Mouse (Mus musculus) adrenal gland, adult 18-20 months (tissue): ENCODE results near the gene Pdgfb. TPM values are rescaled to one million over a fixed set of nuclear protein-coding genes. Genes with fewer than 3 reads are reported as not detected.

Experiments used
- DNase-seq, 2 experiments: peaks; one replicate each; pipeline ENCODE4 v3.0.0; 2021 to 2022; ENCODE audit warnings: low spot score in 2 of 2
- long read RNA-seq, 2 experiments: library from polyadenylated mRNA; stranded (forward); transcript quantifications; one replicate each; pipeline ENCODE4 v2.0.0; 2021
- total RNA-seq, 2 experiments: library from RNA; stranded (reverse); gene quantifications; 1 replicate in 1 of 2; 2 replicates in 1 of 2; pipeline ENCODE4 v1.2.3; 2021

Gene Pdgfb
- total RNA-seq, result 10 to 100 TPM; 46.1 to 47.6 TPM
- long read RNA-seq, experiment 1, transcript Pdgfb-201 (7 exons, 2,944 nt), result major isoform, 11 of 21 reads
- long read RNA-seq, experiment 1, partial matches to known transcripts, result 5 of 21 reads
- long read RNA-seq, experiment 1, other reads (novel, unspliced or antisense), result 5 of 21 reads
- long read RNA-seq, experiment 2, transcript Pdgfb-201 (7 exons, 2,944 nt), result major isoform, 9 of 17 reads
- long read RNA-seq, experiment 2, partial matches to known transcripts, result 4 of 17 reads
- long read RNA-seq, experiment 2, other reads (novel, unspliced or antisense), result 4 of 17 reads

GRCm38 (mm10) chr15:80014321-80015210, at the start of gene Pdgfb:
TSS of gene Pdgfb (minus strand) at chr15:80014977.
- DNase-seq, result peak; percentile 84 to 88

GRCm38 (mm10) chr15:80062821-80063220, 48.0 kb upstream of the Pdgfb start:
- DNase-seq, result no peak

DNA sequence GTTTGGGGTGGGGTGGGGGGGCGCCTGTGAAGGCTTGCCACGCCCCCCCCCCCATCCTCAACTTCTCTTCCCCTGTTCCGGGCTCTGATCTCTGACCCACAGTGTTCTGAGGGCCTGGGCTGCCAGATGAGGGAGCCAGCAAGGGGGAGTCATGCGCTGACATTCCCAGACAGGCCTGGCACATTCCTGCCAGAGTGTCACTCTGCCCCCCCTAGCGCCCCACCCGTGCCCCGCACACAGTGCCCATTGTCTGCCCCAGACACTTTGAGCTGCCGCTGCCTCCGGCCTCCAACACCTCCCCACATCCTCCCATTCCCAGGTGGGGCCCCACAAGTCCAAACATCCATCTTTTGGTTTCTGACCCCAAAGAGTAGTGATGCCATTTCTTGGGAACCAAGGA, 47.6 kb upstream of the Pdgfb start:
- no peak for DNase-seq

GRCm38 (mm10) chr15:80061071-80061550, 46.3 kb upstream of the Pdgfb start:
- DNase-seq, result no peak

GRCm38 (mm10) chr15:80060356-80061070, 45.7 kb upstream of the Pdgfb start:
- DNase-seq, result no peak

- no peak for DNase-seq
These were observed 44.8 kb upstream of the Pdgfb start for GRCm38 (mm10) chr15:80059606-80060005.

DNA sequence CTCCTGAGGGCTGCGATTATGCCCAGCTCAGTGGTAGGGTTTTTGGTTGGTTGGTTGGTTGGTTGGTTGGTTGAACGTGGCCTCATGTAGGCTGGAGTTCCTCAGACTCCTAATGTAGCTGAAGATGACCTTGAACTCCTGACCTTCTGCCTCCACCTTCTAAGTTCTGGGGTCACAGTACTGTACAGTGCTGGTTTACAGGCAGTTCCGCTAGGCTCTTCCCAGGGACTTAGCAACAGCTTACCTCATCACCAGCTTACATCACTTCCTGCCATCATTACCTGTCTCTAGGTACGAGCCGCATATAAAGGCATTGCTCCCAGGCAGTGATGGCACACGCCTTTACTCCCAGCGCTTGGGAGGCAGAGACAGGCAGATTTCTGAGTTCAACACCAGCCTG, 43.4 kb upstream of the Pdgfb start:
- DNase-seq, result no peak

DNA sequence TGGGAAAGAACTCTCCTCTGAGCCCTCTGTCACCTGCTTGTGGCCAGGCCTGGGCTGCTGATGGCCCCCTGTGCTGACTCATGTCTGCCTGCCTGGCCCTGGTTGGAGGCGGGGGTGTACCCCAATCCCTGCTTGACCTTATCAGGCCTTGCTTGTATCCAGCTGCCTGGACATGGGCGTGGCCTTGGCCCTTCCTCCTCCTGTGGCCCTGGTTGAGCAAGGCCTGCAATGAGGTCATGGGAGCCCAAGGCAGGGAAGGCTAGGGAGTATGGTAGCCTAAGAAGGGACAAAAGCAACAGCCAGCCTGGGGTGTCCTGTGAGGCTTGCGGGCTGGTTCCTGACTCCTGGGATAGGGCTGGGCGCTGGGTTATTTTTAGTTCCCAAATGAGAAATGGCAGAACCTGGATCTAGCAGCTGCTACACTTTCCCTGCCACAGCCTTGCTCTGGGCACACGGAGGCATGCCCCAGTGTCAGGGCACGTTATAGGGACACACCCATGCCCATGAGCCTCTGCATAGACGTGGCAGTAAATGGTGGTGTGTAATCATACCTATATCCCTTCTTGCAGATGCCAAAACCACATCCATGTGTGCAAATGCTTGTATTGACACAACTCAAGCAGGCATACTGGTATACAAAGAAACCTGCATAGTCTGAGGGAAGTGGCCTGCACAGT, 39.4 kb upstream of the Pdgfb start:
- DNase-seq, result peak; percentile 66 to 72

GRCm38 (mm10) chr15:80053381-80054033, 38.7 kb upstream of the Pdgfb start:
- no peak for DNase-seq

DNA sequence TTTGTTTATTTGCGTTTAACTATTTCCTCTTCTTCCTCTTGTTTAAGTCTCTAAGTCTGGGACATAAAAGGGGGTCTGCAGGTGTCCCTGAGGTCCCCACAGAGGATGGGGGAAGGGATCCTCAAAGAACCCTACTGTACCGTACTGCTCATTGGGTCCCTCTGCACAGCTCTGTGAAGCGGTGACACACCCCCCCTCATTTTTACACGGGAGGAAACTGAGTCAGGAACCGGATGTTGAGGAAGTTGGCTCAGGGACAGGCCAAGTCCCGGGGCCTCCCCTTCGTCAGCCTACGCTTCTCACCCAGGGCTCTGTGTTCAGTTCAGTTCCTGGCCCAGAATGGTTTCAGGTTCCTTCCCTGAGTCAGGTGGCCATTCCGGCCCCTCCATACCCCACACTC, 37.0 kb upstream of the Pdgfb start:
- no peak for DNase-seq

GRCm38 (mm10) chr15:80051092-80051761, 36.5 kb upstream of the Pdgfb start:
- no peak for DNase-seq

DNA sequence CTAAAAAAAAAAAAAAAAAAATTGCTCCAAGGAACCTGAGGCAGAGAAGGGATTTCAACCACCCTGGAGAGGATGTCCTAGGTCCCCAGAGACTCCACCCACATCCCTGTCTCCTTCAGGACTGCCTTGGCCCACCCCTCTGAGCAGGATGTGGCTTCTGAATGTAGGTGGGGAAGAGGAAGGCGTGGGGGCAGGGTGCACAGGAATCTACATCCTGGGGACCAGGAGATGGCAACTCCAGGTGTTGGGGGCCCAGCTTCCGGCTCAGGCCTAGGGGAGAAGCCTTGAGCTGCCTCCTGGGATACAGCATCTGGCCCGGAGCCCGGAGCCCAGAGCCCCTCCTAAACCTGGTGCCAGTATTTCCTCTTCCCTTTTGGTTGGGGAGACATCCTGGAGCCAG, 35.3 kb upstream of the Pdgfb start:
- no peak for DNase-seq

DNA sequence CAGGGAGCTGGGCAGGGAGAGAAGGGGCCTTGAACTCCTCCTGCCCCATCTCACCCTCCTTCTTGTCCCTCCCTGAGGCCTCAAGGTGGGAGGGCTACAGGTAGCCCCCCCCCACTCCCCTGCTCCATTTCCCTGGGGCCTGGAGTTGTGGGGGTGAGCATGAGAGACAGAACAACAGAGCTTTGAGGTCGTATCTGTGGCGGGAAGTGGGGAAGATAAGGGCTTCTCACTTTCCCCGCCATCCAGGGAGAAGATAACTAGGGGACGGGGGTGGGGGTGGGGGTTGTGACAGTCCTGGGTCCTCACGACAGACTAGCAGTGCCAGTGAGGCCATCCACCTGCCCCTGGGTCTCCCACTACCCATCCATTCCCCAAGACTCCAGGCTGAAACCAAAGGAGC, 33.2 kb upstream of the Pdgfb start:
- DNase-seq, result no peak

DNA sequence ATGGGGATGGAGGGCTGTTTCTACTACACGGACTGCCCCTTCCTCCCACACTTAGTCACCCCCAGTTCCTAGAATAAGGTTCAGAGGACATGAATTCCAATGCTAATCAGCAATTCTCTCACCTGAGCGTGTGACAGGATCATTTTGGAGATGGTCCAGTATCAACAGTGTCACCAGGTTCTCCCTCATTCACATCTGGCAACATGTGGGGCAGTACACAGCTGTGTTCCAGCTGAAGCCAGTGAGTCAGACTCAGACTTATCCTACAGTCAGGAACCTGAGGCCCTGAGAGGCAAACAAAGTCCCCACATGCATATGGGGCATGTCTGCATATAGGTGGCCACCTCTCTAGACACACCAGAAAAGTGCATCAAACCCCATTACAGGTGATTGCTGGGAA, 32.5 kb upstream of the Pdgfb start:
- no peak for DNase-seq

GRCm38 (mm10) chr15:80045749-80046148, 31.0 kb upstream of the Pdgfb start:
- DNase-seq, result no peak

- DNase-seq, result no peak
These were observed 29.5 kb upstream of the Pdgfb start for GRCm38 (mm10) chr15:80044249-80044648.

GRCm38 (mm10) chr15:80042152-80042551, 27.4 kb upstream of the Pdgfb start:
- no peak for DNase-seq

- no peak for DNase-seq
These were observed 23.3 kb upstream of the Pdgfb start for GRCm38 (mm10) chr15:80038110-80038391.

DNA sequence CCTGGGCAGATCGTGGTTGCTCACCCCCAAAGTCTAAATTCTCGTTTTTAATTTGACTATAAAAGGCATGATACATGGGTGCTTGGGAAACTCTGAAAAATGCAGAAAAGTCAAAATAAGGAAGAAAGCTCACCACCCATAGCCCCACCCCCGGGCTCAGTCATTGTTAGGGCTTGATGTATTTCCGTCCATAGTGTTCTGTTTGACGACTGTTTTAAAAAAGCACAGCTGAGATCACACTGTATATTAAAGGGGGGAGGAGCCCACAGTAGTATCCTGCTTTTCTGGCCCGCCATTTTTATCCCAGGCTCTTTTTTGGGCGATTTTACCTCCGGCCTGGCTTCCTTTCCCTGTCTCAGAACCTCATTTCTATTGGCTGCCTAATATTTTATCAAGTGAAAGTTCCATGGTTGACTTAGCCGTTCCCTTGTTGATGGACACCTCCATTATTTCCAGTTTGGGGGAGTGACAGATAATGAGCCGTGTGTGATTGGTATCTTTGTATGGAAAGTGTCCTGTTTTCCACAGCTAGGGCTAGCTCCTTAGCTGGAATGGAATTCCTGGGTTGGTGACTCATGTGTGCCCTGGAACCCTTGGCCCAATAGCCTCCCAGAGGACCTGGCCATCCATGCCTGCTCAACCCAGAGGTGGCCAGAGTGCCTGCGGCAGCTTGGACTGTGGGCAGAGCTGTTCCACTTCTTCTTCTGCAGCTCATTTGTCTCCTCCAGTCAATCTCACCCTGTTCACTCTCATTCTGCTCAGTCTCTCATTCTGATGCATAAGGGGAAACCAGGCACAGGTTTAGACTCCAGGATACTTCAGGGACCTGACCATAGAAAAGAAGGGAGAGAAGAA, 22.7 kb upstream of the Pdgfb start:
- DNase-seq, result no peak
